Mouse (Mus musculus) v-Abl transformed pro-B cells (cell line): ENCODE data around the gene Cd68.

Experiments used
- in situ Hi-C, 2 experiments: fragments of 400-800 bp; cut with MboI; formaldehyde crosslinking; loops; one replicate each; pipeline ENCODE4 v1.15.1; 2025; ENCODE audit not compliant: unreplicated experiment in 2 of 2

Gene Cd68

GRCm38 (mm10) chr11:69653399-69653798 lies 12.6 kb downstream of the Cd68 start:
- in situ Hi-C loops, result no loop called here

DNA sequence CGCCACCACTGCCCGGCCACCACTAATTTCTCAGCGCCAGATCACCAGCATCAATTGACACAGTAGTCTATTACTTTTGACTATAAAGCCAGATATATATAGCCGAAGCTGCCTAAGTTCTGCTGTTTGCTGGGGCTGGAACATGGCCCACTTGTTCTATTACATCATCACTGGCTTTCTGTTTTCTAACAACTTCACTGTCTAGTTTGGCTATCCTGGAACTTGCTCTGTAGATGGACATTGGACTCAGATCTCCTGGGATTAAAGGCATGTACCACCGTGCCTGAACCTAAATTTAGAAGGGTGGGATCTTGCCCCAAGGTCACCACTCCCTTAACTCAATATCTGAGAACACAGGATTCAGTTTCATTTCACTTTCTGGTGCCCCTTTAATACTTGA lies 20.1 kb downstream of the Cd68 start:
- in situ Hi-C loops, result no loop called here

- in situ Hi-C loops, result loop anchor here in 1 of 2 experiments (10.0 kb wide), 1 partner anchor 119 kb away; the partner anchor contains the start of gene Polr2a
Measured at GRCm38 (mm10) chr11:69635471-69635870, 30.5 kb downstream of the Cd68 start.

DNA sequence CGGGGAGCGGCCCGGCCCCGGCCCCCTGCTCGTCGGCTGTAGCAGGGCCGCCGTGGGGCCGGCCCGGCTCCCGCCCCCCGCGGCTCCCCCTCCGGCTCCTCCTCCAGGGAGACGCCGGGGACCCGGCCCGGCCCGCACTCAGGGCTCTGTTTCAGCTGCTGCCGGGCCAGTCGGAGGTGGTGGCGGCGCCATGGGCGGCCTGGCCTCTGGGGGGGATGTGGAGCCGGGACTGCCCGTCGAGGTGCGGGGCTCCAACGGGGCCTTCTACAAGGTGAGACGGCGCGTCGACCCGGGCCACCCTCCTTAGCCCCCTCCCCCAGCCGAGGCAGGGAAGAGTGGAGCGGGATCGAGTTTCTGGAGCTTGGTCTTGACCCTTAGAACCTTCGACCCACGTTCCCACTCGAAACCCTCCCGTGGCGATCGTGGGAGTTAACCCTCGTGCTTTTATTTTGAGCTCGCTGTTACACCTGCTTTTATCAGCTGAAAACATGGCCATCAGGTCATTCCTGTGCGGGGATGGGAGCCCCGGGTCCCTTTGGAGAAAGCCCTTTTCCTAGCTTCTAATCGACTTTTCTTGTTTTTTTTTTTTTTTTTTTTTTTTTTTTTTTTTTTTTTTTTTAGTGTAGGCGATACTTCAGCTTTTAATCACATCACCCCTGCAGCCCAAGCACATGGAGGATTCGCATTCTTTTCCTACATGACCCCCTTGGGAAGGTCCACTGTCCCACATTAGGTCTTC lies 32.7 kb downstream of the Cd68 start:
- in situ Hi-C loops, result loop anchor here in 1 of 2 experiments (10.0 kb wide), 1 partner anchor 122 kb away; the partner anchor contains the start of gene Polr2a

GRCm38 (mm10) chr11:69632284-69633089 lies 33.5 kb downstream of the Cd68 start, which contains the start of gene Fxr2:
Gene Fxr2 (plus strand): TSS chr11:69632990.
- in situ Hi-C loops, result loop anchor here in 1 of 2 experiments (10.0 kb wide), 1 partner anchor 122 kb away; the partner anchor contains the start of gene Polr2a

GRCm38 (mm10) chr11:69629802-69630201 lies 36.2 kb downstream of the Cd68 start:
- in situ Hi-C loops, result loop anchor here in 1 of 2 experiments (10.0 kb wide), 2 partner anchors 125 to 245 kb away; partner anchors contain the start of genes Polr2a and Tmem95

GRCm38 (mm10) chr11:69628286-69628685 lies 37.7 kb downstream of the Cd68 start:
- in situ Hi-C loops, result loop anchor here in 1 of 2 experiments (10.0 kb wide), 1 partner anchor 247 kb away; the partner anchor contains the start of gene Tmem95

DNA sequence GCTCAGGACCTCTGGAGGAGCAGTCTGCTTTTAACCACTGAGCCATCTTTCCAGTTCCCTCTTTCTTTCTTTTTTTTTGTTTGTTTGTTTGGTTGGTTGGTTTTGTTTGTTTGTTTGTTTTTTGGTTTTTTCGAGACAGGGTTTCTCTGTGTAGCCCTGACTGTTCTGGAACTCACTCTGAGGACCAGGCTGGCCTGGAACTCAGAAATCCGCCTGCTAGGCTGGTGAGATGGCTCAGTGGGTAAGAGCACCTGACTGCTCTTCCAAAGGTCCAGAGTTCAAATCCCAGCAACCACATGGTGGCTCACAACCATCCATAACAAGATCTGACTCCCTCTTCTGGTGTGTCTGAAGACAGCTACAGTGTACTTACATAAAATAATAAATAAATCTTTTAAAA lies 41.6 kb downstream of the Cd68 start:
- in situ Hi-C loops, result loop anchor here in 1 of 2 experiments (5.0 to 10.0 kb wide), 2 partner anchors 92 to 250 kb away; partner anchors contain the start of gene Tmem95

DNA sequence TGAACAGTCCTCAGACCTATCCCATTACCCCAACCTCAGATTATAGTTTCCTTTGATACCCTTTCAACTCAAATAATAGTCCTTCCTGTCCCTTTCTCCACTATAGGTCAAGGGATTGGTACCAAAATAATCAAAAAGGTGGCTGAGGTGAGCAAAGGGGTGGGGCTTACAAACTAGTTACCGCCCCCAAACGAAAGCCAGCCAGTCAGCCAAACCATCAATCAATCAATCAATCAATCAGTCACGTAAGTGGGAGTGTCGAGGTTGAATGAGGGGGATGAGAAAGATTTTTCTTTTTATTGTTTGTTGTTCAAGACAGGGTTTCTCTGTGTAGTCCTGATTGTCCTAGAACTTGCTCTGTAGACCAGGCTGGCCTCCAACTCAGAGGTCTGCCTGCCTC lies 42.9 kb downstream of the Cd68 start:
- in situ Hi-C loops, result loop anchor here in 1 of 2 experiments (5.0 to 10.0 kb wide), 2 partner anchors 91 to 252 kb away; partner anchors contain the start of gene Tmem95

DNA sequence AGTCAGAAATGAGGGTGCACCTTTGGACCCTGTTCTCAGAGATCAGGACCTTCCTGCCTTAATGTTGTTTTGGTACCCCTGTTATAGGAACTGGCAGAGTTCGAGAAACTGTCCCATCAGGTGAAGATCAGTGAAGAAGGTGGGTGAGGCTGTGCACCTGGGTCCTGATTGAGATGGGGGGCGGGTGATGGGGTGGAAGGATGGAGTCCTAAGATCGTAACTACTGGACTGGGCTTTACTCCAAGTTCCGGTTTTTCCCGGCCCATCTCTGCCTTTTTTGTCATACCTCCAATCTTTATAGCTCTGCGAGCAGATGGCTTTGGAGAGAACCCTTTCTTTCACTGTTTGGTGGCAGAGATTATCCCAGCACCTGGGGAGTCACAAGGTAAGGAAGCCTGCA lies 43.5 kb downstream of the Cd68 start:
- in situ Hi-C loops, result loop anchor here in 1 of 2 experiments (5.0 to 10.0 kb wide), 2 partner anchors 90 to 252 kb away; partner anchors contain the start of gene Tmem95

DNA sequence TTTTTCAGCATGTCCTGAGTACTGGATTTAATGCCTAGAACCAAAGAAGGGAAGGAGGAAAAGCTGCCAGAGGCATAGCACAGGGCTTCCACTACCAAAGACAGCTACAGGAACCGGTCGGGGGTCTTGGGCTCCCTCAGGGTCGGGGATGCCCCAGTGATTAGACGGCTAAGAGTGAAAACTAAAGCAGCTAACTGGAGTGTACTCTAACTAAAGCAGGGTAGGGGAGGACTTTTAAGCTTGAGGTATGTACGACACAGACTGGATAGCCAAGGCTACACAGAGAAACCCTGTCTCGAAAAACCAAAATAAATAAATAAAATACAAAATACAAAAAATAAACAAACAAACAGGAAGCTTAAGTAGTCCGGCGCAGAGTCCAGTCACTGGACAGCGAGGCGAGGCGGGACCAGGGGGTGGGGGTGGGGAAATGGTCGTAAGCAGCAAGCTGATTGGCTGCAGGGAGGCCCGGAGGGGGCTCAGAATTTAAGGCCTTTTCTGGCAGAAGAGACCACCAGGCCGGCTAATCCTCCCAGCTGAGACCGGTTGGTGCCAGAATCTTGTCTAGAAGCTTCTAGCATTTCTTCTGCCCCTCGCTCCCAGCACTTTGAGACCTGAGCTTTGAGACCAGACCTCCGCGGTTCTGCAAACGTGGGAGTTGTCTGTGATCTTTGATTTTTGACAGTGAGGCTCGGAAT lies 44.2 kb downstream of the Cd68 start, which contains the start of gene Sat2:
Gene Sat2 (plus strand): TSS at position 454 of the 698 bp plus-strand sequence.
- in situ Hi-C loops, result loop anchor here in 1 of 2 experiments (5.0 to 10.0 kb wide), 2 partner anchors 89 to 253 kb away; partner anchors contain the start of gene Tmem95

DNA sequence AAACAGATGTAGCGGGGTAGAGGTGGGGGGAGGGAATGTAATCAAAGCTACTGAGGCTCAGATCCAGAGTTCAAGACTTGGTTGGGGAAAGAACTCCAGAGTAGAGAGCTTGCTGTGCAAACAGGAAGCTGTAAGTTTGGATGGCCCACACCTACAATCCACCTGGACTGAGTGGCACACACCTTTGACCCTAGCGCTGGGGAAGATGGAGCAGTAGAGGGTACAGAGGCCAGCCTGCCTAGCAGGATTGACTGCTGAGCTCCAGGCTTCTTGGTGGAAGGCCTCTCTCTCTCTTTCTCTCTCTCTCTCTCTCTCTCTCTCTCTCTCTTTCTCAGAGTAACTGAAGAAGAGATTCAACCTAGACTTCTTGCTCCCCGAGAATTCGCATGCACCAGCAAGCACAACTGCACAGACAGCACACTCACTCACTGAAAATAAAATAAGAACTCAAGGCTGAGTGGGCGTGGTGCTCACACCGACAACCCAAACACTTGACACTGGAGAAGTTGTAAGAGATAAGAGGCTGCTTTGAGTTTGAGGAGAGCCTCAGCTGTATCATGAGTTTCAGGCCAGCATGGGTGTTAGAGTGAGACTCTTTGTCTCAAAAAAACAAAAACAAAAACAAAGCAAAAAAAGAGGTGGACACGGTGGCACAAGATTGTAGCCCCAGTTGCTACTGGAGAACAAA lies 45.4 kb downstream of the Cd68 start:
- in situ Hi-C loops, result loop anchor here in 1 of 2 experiments (5.0 to 10.0 kb wide), 2 partner anchors 88 to 254 kb away; partner anchors contain the start of gene Tmem95

DNA sequence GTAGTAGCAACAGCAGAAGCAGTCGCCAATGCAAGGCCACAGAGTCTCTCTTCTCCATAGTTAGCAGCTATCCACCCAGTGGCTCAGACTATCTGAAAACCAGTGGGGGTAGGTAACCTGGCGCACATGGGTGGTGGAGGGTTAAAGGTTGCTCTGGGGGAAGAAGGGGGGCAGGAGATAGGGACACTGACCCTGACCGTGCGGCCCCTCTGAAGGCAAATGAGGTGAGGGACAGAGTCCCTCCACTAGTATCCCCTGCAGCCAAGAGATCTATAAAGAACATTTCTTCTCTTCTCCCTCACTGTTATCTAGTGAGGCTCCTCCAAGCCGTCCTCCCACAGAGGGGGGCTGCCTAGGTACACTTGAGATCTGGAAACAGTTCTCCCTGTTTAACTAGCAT lies 48.1 kb downstream of the Cd68 start, which contains the start of gene Shbg:
Gene Shbg (minus strand): TSS at position 101 of the 400 bp plus-strand sequence.
- in situ Hi-C loops, result no loop called here

DNA sequence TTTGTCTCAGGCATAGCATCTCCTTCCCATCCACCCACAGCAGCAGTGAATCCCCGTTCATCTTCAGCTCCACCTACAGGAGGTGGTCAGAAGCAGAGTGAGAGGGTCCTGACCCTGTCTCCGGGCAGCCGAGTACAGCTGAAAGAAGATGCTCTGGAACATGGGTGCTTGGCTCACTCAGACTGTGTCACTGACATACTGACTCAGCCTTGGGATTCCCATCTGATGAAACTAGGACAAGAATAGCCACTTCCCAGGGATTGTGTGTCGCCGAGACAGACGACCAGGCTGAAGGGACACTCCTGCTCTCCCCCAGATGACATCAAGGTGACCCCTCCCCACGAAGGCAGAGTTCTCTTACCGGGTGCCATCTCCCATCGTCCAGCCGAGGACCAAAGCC lies 49.2 kb downstream of the Cd68 start:
- in situ Hi-C loops, result no loop called here

- in situ Hi-C loops, result loop anchor here (5.0 kb wide), 1 partner anchor 37 kb away; no protein-coding TSS in a partner anchor
Measured at GRCm38 (mm10) chr11:69614257-69614588, 51.7 kb downstream of the Cd68 start.
